Mouse (Mus musculus): ENCODE measurements around the gene Klc4. TPM values are rescaled to one million over a fixed set of nuclear protein-coding genes. Genes with fewer than 3 reads are reported as not detected.

Klc4 gene
- total RNA-seq, 2 experiments from 2014 or later = 5.6 to 5.8 TPM

DNA sequence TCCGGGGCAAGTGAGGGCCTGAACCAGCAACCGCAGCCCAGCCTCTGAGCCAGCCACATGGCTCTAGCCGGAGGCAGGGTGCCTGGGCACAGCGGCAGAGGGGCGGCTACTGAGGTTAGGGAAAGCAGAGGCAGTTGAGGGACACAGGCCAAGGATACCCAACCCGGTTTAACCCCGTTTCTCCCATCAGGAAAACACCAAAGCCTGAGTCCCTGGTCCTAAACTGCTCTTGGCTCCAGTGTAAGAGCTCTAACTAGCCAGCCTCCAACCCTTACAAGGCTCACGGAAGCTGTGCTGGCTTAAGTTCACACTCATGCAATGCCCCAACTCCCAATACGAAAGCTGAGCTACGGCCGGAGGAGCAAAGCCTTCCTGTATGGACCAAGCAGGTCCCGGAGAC is 21.2 kb downstream of the Klc4 start:
- ATAC-seq (replicated peaks; ENCODE audit: low FRiP score, low TSS enrichment, poor library complexity, severe bottlenecking) = no peak

- no peak for ATAC-seq (replicated peaks; ENCODE audit: low FRiP score, low TSS enrichment, poor library complexity, severe bottlenecking)
Observed at GRCm38 (mm10) chr17:46623819-46624557, 21.8 kb downstream of the Klc4 start.

GRCm38 (mm10) chr17:46622269-46622668 is 23.6 kb downstream of the Klc4 start:
- ATAC-seq (replicated peaks; ENCODE audit: low FRiP score, low TSS enrichment, poor library complexity, severe bottlenecking) = no peak

GRCm38 (mm10) chr17:46621324-46621723 is 24.5 kb downstream of the Klc4 start:
- ATAC-seq (replicated peaks; ENCODE audit: low FRiP score, low TSS enrichment, poor library complexity, severe bottlenecking) = no peak

GRCm38 (mm10) chr17:46619683-46620357 is 26.0 kb downstream of the Klc4 start:
- no peak for ATAC-seq (replicated peaks; ENCODE audit: low FRiP score, low TSS enrichment, poor library complexity, severe bottlenecking)

GRCm38 (mm10) chr17:46618769-46619682 is 26.8 kb downstream of the Klc4 start:
- no peak for ATAC-seq (replicated peaks; ENCODE audit: low FRiP score, low TSS enrichment, poor library complexity, severe bottlenecking)

GRCm38 (mm10) chr17:46618394-46618768 is 27.4 kb downstream of the Klc4 start:
- no peak for ATAC-seq (replicated peaks; ENCODE audit: low FRiP score, low TSS enrichment, poor library complexity, severe bottlenecking)

- no peak for ATAC-seq (replicated peaks; ENCODE audit: low FRiP score, low TSS enrichment, poor library complexity, severe bottlenecking)
Observed at GRCm38 (mm10) chr17:46617799-46618198, 28.0 kb downstream of the Klc4 start.

- ATAC-seq (replicated peaks; ENCODE audit: low FRiP score, low TSS enrichment, poor library complexity, severe bottlenecking) = no peak
Observed at GRCm38 (mm10) chr17:46613229-46613628, 32.6 kb downstream of the Klc4 start.

- no peak for ATAC-seq (replicated peaks; ENCODE audit: low FRiP score, low TSS enrichment, poor library complexity, severe bottlenecking)
Observed at GRCm38 (mm10) chr17:46612820-46613219, 33.0 kb downstream of the Klc4 start.

GRCm38 (mm10) chr17:46612189-46612588 is 33.6 kb downstream of the Klc4 start:
- ATAC-seq (replicated peaks; ENCODE audit: low FRiP score, low TSS enrichment, poor library complexity, severe bottlenecking) = no peak

- ATAC-seq (replicated peaks; ENCODE audit: low FRiP score, low TSS enrichment, poor library complexity, severe bottlenecking) = no peak
Observed at GRCm38 (mm10) chr17:46611316-46611715, 34.5 kb downstream of the Klc4 start.

- peak; percentile 63; the same call in 1 of the 2 replicates for ATAC-seq (replicated peaks; ENCODE audit: low FRiP score, low TSS enrichment, poor library complexity, severe bottlenecking)
Observed at GRCm38 (mm10) chr17:46609721-46610514, 35.9 kb downstream of the Klc4 start.

GRCm38 (mm10) chr17:46605987-46606386 is 39.8 kb downstream of the Klc4 start:
- no peak for ATAC-seq (replicated peaks; ENCODE audit: low FRiP score, low TSS enrichment, poor library complexity, severe bottlenecking)

- no peak for ATAC-seq (replicated peaks; ENCODE audit: low FRiP score, low TSS enrichment, poor library complexity, severe bottlenecking)
Observed at GRCm38 (mm10) chr17:46605126-46605525, 40.7 kb downstream of the Klc4 start.

- no peak for ATAC-seq (replicated peaks; ENCODE audit: low FRiP score, low TSS enrichment, poor library complexity, severe bottlenecking)
Observed at GRCm38 (mm10) chr17:46603229-46603628, 42.6 kb downstream of the Klc4 start.

- no peak for ATAC-seq (replicated peaks; ENCODE audit: low FRiP score, low TSS enrichment, poor library complexity, severe bottlenecking)
Observed at GRCm38 (mm10) chr17:46602212-46602611, 43.6 kb downstream of the Klc4 start.

- no peak for ATAC-seq (replicated peaks; ENCODE audit: low FRiP score, low TSS enrichment, poor library complexity, severe bottlenecking)
Observed at GRCm38 (mm10) chr17:46600569-46600968, 45.3 kb downstream of the Klc4 start.

DNA sequence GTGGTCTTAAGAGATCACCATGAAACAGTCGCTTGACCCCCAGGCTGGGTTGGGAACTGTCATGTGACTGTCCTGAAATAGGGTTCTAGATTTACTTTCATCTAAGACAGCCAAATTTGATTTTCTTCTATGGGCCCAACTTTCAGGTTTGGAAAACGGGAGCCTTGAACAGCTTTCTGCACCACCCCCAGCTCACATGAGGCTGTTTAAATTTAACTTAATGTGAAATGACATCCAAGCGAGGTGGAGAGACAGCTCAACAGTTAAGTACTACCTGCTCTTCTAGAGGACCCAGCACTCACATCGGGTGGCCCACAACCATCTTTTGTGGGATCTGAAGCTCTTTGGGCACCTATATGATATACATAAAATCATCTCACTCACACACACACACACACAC is 46.9 kb downstream of the Klc4 start:
- no peak for ATAC-seq (replicated peaks; ENCODE audit: low FRiP score, low TSS enrichment, poor library complexity, severe bottlenecking)

All from megakaryocyte-erythroid progenitor cell, adult 5-6 weeks (primary cell).